Mouse (Mus musculus): ENCODE measurements at regions not wholly inside any gene's neighbourhood (a gene's known extent, or its start where the extent isn't known, plus 50 kb on each side); places are given as distances from the start of the nearest gene placed in this dataset.

DNA sequence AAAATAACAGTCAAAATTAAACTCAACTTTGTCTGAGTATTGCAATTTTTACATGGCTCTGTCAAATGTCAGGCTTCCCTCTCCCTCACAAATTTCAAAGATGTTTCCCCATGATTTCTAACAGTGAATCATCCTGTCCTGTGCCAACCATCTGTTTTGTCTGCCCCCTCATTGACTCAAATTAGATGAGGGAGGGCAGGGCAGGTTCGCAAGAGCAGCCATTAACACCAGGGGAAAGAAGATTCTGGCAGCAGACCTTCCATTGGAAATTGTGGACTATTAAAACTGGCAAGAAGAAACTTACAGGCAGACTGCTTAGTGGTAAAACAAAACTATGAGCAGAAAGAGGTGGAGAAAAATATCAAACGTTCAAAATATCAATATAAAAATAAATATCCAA is 1277.0 kb upstream of the Zeb2 start:
- WGBS, result 80% methylated on average over 2 of the region's 2 CpGs
- ATAC-seq, result no peak
- H3K4me2 ChIP-seq (replicated peaks), result no peak overlapping the region

DNA sequence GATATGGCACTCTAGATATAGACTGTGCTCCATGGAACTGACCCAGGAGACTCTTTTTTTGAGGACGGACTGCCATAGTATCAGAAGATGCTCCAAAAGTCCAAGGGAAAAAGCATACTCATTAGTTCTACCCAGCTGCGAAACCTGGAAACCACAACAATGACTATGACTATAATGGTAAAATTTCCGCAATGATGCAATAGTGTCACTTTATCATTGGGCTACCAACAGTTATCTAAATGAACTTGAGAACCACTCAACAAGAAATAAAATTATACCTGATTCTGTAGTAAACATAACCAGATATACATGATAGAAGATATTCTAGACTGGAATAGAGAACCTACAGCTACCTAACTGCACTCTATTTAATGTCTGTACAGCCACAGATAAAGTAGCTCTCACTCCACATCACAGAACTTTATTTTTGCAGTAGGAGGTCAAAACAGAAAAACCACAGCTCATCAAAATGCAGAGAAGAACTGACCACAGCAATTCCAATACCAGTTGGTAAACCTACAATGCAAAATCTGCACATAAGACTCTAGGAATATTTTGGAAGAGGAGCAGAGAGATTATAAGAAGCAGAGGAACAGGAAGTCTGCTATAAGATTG is 1255.8 kb upstream of the Zeb2 start:
- H3K36me3 ChIP-seq, result no peaks in the 10 kb centered on the region
- no peaks in the 10 kb centered on the region for H3K27me3 ChIP-seq
- H3K9ac ChIP-seq (replicated peaks), result no peak overlapping the region
- no peak for ATAC-seq
- 97% methylated on average over 3 of the region's 3 CpGs for WGBS
- no peak overlapping the region for H3K27ac ChIP-seq
- no peak overlapping the region for H3K4me3 ChIP-seq (replicated peaks)
- H3K4me2 ChIP-seq (replicated peaks), result no peak overlapping the region
- no peaks in the 10 kb centered on the region for H3K4me1 ChIP-seq (replicated peaks)
- no peaks in the 10 kb centered on the region for H3K9me3 ChIP-seq

More for the DNA sequence above, 1277.0 kb upstream of the Zeb2 start:
- Histone ChIP-seq H3K36me3 (no peaks in the 10 kb centered on the region), H3K4me1 (replicated peaks) (no peaks in the 10 kb centered on the region), H3K9me3 (no peaks in the 10 kb centered on the region), H3K27me3 (no peaks in the 10 kb centered on the region), H3K9ac (replicated peaks) (no peak overlapping the region), H3K4me3 (replicated peaks) (no peak overlapping the region), H3K27ac (no peak overlapping the region)

GRCm38 (mm10) chr2:46371755-46372154 is 1254.6 kb upstream of the Zeb2 start:
- WGBS, result 91% methylated on average over 1 of the region's 1 CpGs
- no peaks in the 10 kb centered on the region for H3K4me1 ChIP-seq (replicated peaks)
- no peak for ATAC-seq

DNA sequence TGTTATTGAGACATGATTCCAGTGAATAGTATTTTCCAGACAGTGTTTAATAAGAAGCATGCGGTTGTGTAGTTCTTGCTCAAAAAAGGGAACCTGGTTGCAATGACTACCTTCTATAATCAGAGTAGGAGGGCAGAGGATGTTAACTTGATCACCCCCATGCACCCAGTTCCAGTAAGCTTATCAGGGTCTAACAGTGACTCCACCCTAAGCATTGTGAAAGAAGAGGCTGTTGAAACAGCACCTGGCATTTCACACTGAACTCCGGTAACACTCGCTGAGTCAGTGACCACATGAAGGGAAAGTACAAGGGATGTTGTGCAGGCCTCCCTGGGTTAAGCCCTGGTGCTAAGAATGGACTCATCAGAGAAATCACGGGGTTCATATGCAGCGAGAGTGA is 1253.8 kb upstream of the Zeb2 start:
- ATAC-seq, result no peak
- Histone ChIP-seq H3K4me2 (replicated peaks) (no peak overlapping the region), H3K36me3 (no peaks in the 10 kb centered on the region), H3K4me1 (replicated peaks) (no peaks in the 10 kb centered on the region), H3K4me3 (replicated peaks) (no peak overlapping the region), H3K27me3 (no peaks in the 10 kb centered on the region), H3K9ac (replicated peaks) (no peak overlapping the region), H3K9me3 (no peaks in the 10 kb centered on the region), H3K27ac (no peak overlapping the region)
- WGBS, result 92% methylated on average over 5 of the region's 5 CpGs

More at GRCm38 (mm10) chr2:46371755-46372154, 1254.6 kb upstream of the Zeb2 start:
- H3K27ac ChIP-seq, result no peak overlapping the region
- H3K4me2 ChIP-seq (replicated peaks), result no peak overlapping the region
- H3K27me3 ChIP-seq, result no peaks in the 10 kb centered on the region
- H3K36me3 ChIP-seq, result no peaks in the 10 kb centered on the region
- no peaks in the 10 kb centered on the region for H3K9me3 ChIP-seq
- no peak overlapping the region for H3K4me3 ChIP-seq (replicated peaks)
- H3K9ac ChIP-seq (replicated peaks), result no peak overlapping the region

GRCm38 (mm10) chr2:46368882-46369281 is 1251.7 kb upstream of the Zeb2 start:
- no peaks in the 10 kb centered on the region for H3K9me3 ChIP-seq
- no peak overlapping the region for H3K9ac ChIP-seq (replicated peaks)
- H3K27ac ChIP-seq, result no peak overlapping the region
- no peak for ATAC-seq
- WGBS, result 97% methylated on average over 4 of the region's 4 CpGs
- no peaks in the 10 kb centered on the region for H3K4me1 ChIP-seq (replicated peaks)
- no peak overlapping the region for H3K4me3 ChIP-seq (replicated peaks)
- no peak overlapping the region for H3K4me2 ChIP-seq (replicated peaks)
- no peaks in the 10 kb centered on the region for H3K36me3 ChIP-seq
- H3K27me3 ChIP-seq, result no peaks in the 10 kb centered on the region

DNA sequence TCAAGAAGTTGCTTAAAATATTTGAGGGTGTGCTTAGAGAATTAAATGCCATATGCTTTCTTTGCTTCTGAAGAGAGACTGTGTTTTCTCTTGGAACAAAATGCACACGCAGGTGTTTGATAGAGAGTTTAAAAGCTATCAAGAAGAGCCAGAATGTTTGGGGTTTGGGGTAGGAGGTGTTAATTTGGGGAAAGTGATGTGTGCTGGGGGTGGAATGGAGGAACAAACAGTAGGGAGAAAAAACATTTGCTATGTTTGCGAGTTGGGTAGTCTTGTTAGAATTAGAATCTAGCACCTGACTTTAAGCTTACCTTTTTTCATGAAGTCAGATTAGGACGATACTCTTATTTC is 1248.9 kb upstream of the Zeb2 start:
- Histone ChIP-seq H3K4me3 (replicated peaks) (no peak overlapping the region), H3K36me3 (no peaks in the 10 kb centered on the region), H3K4me2 (replicated peaks) (no peak overlapping the region), H3K9me3 (no peaks in the 10 kb centered on the region), H3K9ac (replicated peaks) (no peak overlapping the region), H3K4me1 (replicated peaks) (no peaks in the 10 kb centered on the region), H3K27ac (no peak overlapping the region), H3K27me3 (no peaks in the 10 kb centered on the region)
- no peak for ATAC-seq
- 92% methylated on average over 3 of the region's 3 CpGs for WGBS

- no peak for ATAC-seq
- 86% methylated on average over 4 of the region's 4 CpGs for WGBS
- no peaks in the 10 kb centered on the region for H3K9me3 ChIP-seq
- H3K4me2 ChIP-seq (replicated peaks), result no peak overlapping the region
- no peak overlapping the region for H3K27ac ChIP-seq
- H3K27me3 ChIP-seq, result no peaks in the 10 kb centered on the region
- H3K4me1 ChIP-seq (replicated peaks), result no peaks in the 10 kb centered on the region
- H3K9ac ChIP-seq (replicated peaks), result no peak overlapping the region
- no peaks in the 10 kb centered on the region for H3K36me3 ChIP-seq
- H3K4me3 ChIP-seq (replicated peaks), result no peak overlapping the region
Observed at GRCm38 (mm10) chr2:46365428-46366134, 1248.4 kb upstream of the Zeb2 start.

- 81% methylated on average over 4 of the region's 4 CpGs for WGBS
- no peak for ATAC-seq
Observed at GRCm38 (mm10) chr2:46360049-46360712, 1243.0 kb upstream of the Zeb2 start.

DNA sequence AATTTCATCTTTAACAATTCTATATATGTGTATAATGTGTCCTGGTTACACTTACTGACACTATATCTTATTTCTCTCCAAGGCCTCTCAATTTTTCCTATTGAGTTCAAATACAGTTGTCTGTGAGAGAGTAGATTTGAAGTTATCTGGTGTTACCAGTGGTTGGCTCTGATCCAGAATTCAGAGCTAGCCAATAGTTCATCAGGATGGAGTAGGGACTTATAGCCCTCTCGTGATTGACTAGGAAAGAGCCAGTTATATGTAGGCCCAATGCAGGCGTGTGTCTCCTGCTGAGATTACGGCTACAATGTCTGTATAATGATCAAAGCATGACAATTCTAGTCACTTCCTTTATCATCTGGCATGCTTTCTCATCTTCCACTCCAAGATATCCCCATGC is 1241.0 kb upstream of the Zeb2 start:
- H3K4me1 ChIP-seq (replicated peaks), result no peaks in the 10 kb centered on the region
- ATAC-seq, result no peak
- H3K4me2 ChIP-seq (replicated peaks), result no peak overlapping the region
- no peak overlapping the region for H3K9ac ChIP-seq (replicated peaks)
- H3K4me3 ChIP-seq (replicated peaks), result no peak overlapping the region
- H3K36me3 ChIP-seq, result no peaks in the 10 kb centered on the region
- H3K9me3 ChIP-seq, result no peaks in the 10 kb centered on the region
- H3K27me3 ChIP-seq, result no peaks in the 10 kb centered on the region
- 92% methylated on average over 3 of the region's 3 CpGs for WGBS
- no peak overlapping the region for H3K27ac ChIP-seq

More at GRCm38 (mm10) chr2:46360049-46360712, 1243.0 kb upstream of the Zeb2 start:
- Histone ChIP-seq H3K27ac (no peak overlapping the region), H3K27me3 (no peaks in the 10 kb centered on the region), H3K9me3 (no peaks in the 10 kb centered on the region), H3K9ac (replicated peaks) (no peak overlapping the region), H3K4me2 (replicated peaks) (no peak overlapping the region), H3K4me1 (replicated peaks) (no peaks in the 10 kb centered on the region), H3K36me3 (no peaks in the 10 kb centered on the region), H3K4me3 (replicated peaks) (no peak overlapping the region)

DNA sequence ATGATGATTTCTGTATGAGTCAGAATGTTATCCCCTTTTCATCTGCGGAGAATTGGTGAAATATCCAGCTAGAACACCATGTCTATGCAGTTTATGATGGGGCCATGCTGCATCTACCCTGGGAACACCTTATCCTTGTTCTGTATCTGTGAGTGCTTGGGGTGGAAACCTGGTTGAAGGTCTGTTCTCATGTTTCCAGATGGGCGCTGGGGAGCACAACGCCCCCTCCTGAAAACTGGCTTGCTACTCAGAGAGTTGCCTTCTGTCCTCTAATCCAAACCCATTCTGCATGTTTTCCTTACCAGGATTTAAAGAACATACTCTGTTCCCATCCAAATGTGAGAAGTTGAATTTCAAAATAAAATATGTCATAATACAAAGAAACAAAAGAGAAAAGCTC is 1239.5 kb upstream of the Zeb2 start:
- Histone ChIP-seq H3K4me3 (replicated peaks) (no peak overlapping the region), H3K9me3 (no peaks in the 10 kb centered on the region), H3K36me3 (no peaks in the 10 kb centered on the region), H3K9ac (replicated peaks) (no peak overlapping the region), H3K4me1 (replicated peaks) (no peaks in the 10 kb centered on the region), H3K27ac (no peak overlapping the region), H3K4me2 (replicated peaks) (no peak overlapping the region), H3K27me3 (no peaks in the 10 kb centered on the region)
- WGBS, result 88% methylated on average over 3 of the region's 3 CpGs
- ATAC-seq, result no peak

GRCm38 (mm10) chr2:46340694-46341093 is 1223.5 kb upstream of the Zeb2 start:
- Histone ChIP-seq H3K4me1 (replicated peaks) (0 out of 2 replicates have a peak, but pooled peaks cover 3% of the 10 kb centered on the region), H3K9ac (replicated peaks) (no peak overlapping the region), H3K4me2 (replicated peaks) (no peak overlapping the region), H3K27me3 (no peaks in the 10 kb centered on the region), H3K27ac (no peak overlapping the region), H3K36me3 (no peaks in the 10 kb centered on the region), H3K4me3 (replicated peaks) (no peak overlapping the region), H3K9me3 (no peaks in the 10 kb centered on the region)
- WGBS, result 74% methylated on average over 4 of the region's 4 CpGs
- ATAC-seq, result no peak

GRCm38 (mm10) chr2:46316666-46317065 is 1199.5 kb upstream of the Zeb2 start:
- no peak for ATAC-seq
- Histone ChIP-seq H3K4me3 (replicated peaks) (no peak overlapping the region), H3K9ac (replicated peaks) (no peak overlapping the region), H3K4me2 (replicated peaks) (no peak overlapping the region), H3K9me3 (no peaks in the 10 kb centered on the region), H3K4me1 (replicated peaks) (no peaks in the 10 kb centered on the region), H3K27me3 (no peaks in the 10 kb centered on the region), H3K27ac (no peak overlapping the region), H3K36me3 (no peaks in the 10 kb centered on the region)
- 93% methylated on average over 2 of the region's 2 CpGs for WGBS

All from midbrain, embryonic 13.5 days (tissue).